Mouse (Mus musculus): ENCODE results near the gene Ccdc149.

Gene Ccdc149

DNA sequence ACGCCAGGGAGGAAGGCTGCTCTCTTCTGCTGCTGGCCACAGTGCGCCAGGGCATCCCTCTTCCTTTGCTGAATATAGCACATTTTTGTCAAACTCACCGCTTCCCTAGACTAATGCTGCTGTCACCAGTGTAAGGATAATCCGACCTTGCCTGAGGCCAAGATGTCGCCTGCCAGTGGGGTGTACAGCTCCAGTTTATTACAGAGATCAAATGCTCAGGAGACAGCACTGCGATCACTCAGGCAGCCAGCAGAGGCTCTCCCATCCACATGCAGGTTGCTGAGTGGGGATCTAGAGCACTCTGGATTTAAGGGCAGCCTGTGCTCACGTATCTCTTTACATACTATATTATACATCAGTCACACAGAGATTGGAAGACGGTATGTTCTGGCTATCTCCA lies 22.1 kb downstream of the Ccdc149 start:
- DNase-seq (ENCODE audit: low spot score in 2 of 2): no peak

DNA sequence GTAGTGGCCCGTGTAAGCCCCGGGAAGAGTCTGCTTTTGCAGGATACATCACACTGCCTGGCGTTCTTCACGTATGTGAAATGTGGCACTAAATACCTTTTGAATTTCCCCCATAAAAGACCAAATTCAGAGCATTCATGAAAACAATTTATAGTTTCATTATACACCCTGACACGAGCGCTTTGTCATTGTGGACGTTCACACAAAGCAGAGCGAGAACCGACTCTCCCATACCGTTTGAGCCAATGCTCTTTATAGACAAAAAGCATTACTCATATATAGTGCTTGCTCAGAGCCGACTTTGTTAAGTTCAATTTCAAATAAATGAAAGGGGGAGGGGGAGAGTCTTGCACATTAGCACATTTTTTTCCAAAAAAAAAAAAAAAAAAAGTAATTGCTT lies 31.0 kb downstream of the Ccdc149 start:
- DNase-seq (ENCODE audit: low spot score in 2 of 2): no peak

DNA sequence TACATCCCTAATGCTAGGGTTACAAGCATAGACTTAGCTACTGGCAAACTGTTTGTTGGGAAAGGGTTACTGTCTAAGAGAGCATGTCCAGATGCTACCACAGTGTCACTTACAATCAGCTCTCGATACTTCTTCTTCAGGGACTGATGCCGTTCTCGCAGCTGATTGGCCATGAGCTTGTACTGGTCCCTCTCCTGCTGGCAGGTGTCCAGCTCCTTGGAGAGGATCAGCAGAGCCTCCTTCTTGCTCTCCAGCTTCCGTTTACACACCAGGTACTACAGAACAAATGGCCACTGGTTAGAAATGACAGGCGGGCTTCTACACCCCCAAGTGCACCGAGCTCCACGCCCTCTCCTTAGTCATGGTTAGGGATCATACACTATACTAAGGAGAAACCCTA lies 32.4 kb downstream of the Ccdc149 start:
- DNase-seq (ENCODE audit: low spot score in 2 of 2): no peak

GRCm38 (mm10) chr5:52435533-52435932 lies 35.8 kb downstream of the Ccdc149 start:
- DNase-seq (ENCODE audit: low spot score in 2 of 2): no peak

DNA sequence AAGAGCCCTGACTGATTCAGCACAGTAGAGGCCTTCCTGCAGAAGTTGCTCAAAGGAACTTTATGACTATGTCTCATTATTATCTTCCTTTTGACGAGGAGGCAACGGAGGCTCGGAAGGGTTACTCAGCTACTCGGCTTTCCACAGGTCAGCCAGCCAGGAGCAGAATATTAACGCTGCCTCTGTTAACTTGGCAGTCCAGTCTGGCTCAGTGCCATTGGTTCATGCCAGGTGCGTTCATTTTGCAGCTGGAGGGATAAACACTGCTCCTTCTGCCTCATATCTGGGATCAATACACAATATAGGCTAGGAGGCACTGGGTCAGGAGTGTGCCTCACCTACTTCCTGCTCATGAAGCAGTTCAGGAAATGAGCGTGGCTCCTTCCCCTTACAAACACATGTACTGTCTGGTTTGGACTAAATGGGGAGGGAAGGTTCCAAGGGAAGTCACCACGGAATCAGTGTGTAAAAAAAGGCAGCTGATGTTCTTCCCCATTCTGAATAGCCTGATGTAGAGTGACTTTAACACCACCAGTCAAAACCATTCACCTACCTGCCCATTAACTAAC lies 40.0 kb downstream of the Ccdc149 start:
- DNase-seq (ENCODE audit: low spot score in 2 of 2): no peak

GRCm38 (mm10) chr5:52429731-52430480 lies 41.4 kb downstream of the Ccdc149 start:
- DNase-seq (ENCODE audit: low spot score in 2 of 2): no peak

GRCm38 (mm10) chr5:52428613-52429012 lies 42.7 kb downstream of the Ccdc149 start:
- no peak for DNase-seq (ENCODE audit: low spot score in 2 of 2)

DNA sequence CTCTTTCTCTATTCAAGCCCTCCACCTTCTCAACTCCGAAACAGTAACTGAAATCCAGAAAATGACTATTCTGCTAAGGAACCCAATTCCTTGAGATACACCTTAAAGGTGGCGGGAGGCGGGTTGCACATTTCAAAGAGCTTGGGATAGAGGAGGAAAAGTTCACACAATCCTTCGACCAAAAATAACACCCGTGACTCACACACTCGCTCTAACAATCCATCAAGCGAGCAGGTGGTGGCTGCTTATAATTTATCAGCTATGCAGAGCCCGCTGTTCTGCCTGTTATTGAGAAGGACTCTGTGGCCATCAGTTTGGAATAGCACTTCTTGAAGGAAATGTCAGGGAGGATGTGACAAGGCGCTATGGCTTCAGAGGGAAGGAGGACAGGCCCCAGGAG lies 45.5 kb downstream of the Ccdc149 start:
- no peak for DNase-seq (ENCODE audit: low spot score in 2 of 2)

DNA sequence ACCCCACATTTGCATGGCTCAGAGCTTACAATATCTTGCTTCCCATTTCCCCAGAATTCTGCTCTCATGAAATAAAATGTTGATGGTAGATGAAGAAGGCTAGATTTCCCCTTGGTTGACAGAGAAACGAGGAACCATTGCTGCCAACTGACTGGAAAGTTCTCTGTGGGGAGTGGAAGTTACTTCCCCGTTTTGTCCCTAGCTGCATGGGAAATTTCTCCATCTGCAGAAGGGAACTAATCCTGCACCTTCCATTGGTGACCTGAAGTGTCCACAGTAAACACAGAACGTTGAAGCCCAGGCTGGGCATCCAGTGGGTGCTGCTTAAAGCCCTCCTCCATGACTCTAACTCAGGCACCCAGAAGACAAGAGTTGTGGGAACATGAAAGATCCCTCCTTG lies 47.4 kb downstream of the Ccdc149 start:
- DNase-seq (ENCODE audit: low spot score in 2 of 2): no peak

- no peak for DNase-seq (ENCODE audit: low spot score in 2 of 2)
Measured at GRCm38 (mm10) chr5:52416485-52416884, 54.8 kb downstream of the Ccdc149 start.

DNA sequence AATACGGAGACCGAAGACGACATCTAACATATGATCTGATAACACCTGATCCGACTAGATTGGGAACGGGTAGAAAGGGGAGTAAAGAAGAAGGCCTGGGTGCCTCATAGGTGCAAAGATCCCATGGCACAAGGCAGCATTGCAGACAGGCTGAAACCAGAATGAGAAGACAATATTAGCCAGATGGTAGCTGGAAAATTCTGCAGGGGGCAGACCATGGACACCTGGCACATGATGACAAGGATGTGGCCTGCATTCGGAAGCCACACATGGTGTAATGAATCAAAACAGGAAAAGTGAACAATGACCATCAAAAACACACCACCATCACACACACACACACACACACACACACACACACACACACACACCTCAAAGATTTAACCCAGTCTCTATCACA lies 55.4 kb downstream of the Ccdc149 start:
- no peak for DNase-seq (ENCODE audit: low spot score in 2 of 2)

DNA sequence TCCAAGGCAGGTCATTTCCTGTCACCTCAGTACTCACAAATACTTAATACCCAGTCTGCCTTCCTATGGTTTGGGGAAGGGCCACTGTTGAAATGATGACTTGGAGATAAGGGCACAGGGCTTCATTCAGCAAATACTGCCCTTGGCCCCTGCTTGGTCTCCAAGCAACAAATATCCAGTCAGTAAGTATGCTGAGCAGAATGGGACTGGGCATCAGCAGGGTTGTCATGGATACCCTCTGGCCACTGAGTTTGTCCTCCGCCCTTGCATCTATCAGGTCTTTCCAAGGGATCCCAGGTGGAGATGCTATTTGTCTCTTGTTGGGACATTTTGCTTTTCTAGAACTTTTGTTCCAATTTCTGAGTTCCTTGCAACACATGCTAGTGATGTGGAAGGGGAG lies 56.1 kb downstream of the Ccdc149 start:
- DNase-seq (ENCODE audit: low spot score in 2 of 2): no peak

GRCm38 (mm10) chr5:52411567-52411966 lies 59.8 kb downstream of the Ccdc149 start:
- DNase-seq (ENCODE audit: low spot score in 2 of 2): no peak

GRCm38 (mm10) chr5:52410197-52410596 lies 61.1 kb downstream of the Ccdc149 start:
- DNase-seq (ENCODE audit: low spot score in 2 of 2): no peak

DNA sequence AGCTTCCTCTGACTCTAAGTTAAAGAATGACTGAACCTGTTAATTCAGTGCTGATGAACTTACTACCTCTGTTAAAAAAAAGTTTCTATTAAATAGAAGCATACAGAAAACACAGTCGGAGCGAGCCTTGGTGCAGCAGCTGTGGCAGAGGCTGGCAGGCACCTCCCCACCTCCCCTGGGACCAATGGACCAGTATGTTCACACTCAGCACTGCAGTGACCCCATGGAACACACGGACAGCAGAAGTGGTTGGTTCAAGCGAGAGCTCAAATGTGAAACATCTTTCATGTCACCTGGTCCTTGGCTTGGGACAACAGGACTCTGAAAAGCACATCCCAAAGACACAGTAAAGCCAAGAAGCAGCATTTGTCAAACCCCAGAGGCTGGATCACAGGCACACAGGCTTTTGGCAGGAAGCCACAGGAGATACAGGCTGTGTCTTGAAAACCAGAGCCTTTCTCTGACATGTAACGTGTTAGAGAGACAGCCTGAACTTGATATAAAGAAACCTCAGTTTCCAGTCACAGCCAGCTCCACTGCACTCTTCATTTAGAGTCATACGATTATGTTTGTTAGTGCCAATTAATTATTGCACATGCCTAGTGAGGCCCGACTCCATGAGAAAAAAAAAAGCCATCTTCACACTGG lies 62.5 kb downstream of the Ccdc149 start:
- DNase-seq (ENCODE audit: low spot score in 2 of 2): no peak

- DNase-seq (ENCODE audit: low spot score in 2 of 2): no peak
Measured at GRCm38 (mm10) chr5:52404373-52404772, 66.9 kb downstream of the Ccdc149 start.

- DNase-seq (ENCODE audit: low spot score in 2 of 2): no peak
Measured at GRCm38 (mm10) chr5:52393756-52394155, 77.6 kb downstream of the Ccdc149 start.

DNA sequence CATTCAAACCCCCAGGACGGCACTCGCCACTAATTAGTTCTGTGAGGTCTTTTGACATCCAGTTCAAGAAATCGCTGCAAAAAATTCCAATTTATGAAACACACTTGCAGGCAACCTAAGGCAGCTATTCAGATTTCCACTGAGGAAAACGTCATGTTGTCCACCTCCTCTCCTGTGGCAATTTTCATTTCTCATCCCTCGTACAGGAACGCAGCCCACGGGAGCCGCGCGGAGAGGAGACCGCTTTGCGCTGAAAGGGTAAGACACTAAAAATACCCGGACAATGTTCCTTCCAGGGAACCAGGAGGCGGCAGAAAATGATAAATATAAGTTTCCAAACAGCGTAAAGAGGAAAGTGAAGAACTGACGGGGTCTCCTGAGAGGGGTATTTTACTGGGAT lies 79.8 kb downstream of the Ccdc149 start:
- DNase-seq (ENCODE audit: low spot score in 2 of 2): no peak

DNA sequence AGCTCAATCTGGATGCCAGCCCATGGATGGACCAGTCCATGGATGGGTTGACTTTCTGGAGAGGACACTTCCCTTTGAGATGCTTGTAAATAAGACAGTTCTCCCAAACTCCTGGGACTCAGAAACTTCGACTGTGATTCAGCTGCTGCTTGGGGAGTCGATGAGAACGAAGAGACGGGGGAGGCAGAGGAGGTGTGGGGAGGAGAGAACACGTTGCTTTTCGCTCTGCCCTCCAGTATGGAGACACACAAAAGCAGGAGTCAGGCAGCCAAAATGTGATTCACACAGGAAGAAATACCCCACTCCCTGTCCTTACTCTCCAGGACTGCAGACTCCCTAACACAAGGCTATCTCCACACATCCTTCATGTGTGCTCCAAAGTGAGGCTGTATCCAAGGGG lies 80.9 kb downstream of the Ccdc149 start:
- DNase-seq (ENCODE audit: low spot score in 2 of 2): no peak

GRCm38 (mm10) chr5:52388092-52388749 lies 83.1 kb downstream of the Ccdc149 start:
- DNase-seq (ENCODE audit: low spot score in 2 of 2): no peak

DNA sequence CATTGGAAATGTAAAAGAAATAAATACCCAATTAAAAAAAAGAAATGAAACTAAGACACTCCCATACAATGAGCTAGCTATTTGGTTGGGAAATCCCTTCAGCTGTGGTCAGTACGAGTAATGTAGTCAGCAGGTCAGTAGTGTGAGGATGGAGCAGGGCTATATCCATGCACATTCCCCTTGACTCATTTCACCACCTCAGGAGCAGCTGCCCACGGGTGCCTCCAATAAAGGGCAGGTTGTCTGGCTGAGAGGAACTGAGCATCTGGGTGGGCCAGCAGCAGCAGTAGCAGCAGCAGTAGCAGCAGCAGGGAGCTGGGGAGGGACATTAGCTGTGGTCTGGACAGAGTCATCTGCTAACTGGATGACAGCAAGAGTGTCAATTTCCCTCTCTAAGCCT lies 85.3 kb downstream of the Ccdc149 start:
- DNase-seq (ENCODE audit: low spot score in 2 of 2): no peak

- no peak for DNase-seq (ENCODE audit: low spot score in 2 of 2)
Measured at GRCm38 (mm10) chr5:52383748-52384147, 87.6 kb downstream of the Ccdc149 start.

DNA sequence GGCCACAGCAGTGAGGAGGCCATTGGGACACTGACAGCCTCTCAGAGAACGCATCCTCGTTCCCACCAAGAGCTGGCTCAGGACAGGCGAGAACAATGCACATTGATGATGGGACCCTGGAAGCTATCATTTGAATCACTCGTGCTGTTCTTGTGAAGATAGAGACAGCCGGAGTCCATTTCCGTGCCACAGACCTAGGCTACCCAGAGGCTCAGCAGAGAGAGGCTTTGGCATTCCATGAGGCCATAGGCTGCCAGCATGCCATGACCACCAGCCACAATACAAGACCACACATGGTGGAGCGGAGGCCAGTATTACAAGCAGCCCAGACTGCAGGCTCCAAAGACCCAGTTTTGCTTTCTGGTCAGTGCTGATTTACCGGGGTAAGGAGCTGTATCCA lies 88.5 kb downstream of the Ccdc149 start:
- DNase-seq (ENCODE audit: low spot score in 2 of 2): no peak

Measured in frontal cortex, postnatal 10 days (tissue).